Mouse (Mus musculus) G1E (cell line): ENCODE data around the gene Sumf2. TPM values are rescaled to one million over a fixed set of nuclear protein-coding genes. Genes with fewer than 3 reads are reported as not detected.

Experiments used
- ATAC-seq: 2 replicates; pipeline ENCODE4 v1.8.0; 2016; ENCODE audit warnings: mild to moderate bottlenecking; ENCODE audit not compliant: insufficient number of reproducible peaks, poor library complexity, low FRiP score, severe bottlenecking; ENCODE audit errors: extremely low read depth
- DNase-seq: peaks from one replicate; pipeline ENCODE4 v3.0.0; 2012; ENCODE audit warnings: low spot score
- H3K27me3 ChIP-seq: 2 replicates; pipeline ENCODE4 v1.6.1; 2012; ENCODE audit warnings: mild to moderate bottlenecking, low read length, inconsistent platforms; ENCODE audit not compliant: insufficient read depth
- H3K36me3 ChIP-seq: replicated peaks from 2 replicates; pipeline ENCODE3; 2012; ENCODE audit warnings: mild to moderate bottlenecking, inconsistent platforms
- H3K4me1 ChIP-seq: 2 replicates; pipeline ENCODE4 v1.6.1; 2012; ENCODE audit warnings: low read depth, low read length, inconsistent platforms, mixed read lengths; ENCODE audit not compliant: insufficient read depth
- H3K4me3 ChIP-seq: 2 replicates; pipeline ENCODE4 v1.5.1; 2012; ENCODE audit warnings: low read depth, mild to moderate bottlenecking, inconsistent platforms, low read length, moderate library complexity, mixed read lengths
- H3K9me3 ChIP-seq: replicated peaks from 2 replicates; pipeline ENCODE4 v1.6.1; 2012; ENCODE audit warnings: inconsistent platforms
- CTCF ChIP-seq: IDR thresholded peaks from 2 replicates; pipeline ENCODE4 v1.5.1; 2012; ENCODE audit warnings: low read depth, low read length, inconsistent platforms, mixed read lengths
- GATA1 ChIP-seq: IDR thresholded peaks from 2 replicates; pipeline ENCODE4 v1.6.1; 2012; ENCODE audit warnings: borderline replicate concordance, low read length, inconsistent platforms, mixed read lengths
- GATA2 ChIP-seq: IDR thresholded peaks from 2 replicates; pipeline ENCODE4 v1.6.1; 2012; ENCODE audit warnings: low read depth, low read length, inconsistent platforms, borderline replicate concordance
- POLR2AphosphoS5 ChIP-seq: IDR thresholded peaks from 2 replicates; pipeline ENCODE4 v1.6.1; 2012; ENCODE audit warnings: low read depth, low read length, inconsistent platforms; ENCODE audit not compliant: insufficient replicate concordance
- TAL1 ChIP-seq: conservative IDR thresholded peaks from 2 replicates; pipeline ENCODE4 v1.6.1; 2012; ENCODE audit warnings: low read depth, low read length, inconsistent platforms, mixed read lengths
- polyA plus RNA-seq: library from polyadenylated mRNA; stranded (reverse); fragments of >175 nt; gene quantifications from 2 replicates; pipeline ENCODE4 v1.2.3, GENCODE M21; 2012
- total RNA-seq, 2 experiments: library from RNA; stranded (forward) in 1 of 2; stranded (reverse) in 1 of 2; fragments of 200-1000 nt in 1 of 2; fragments of >200 nt in 1 of 2; fragmentation: Nextera tagmentation in 1 of 2; gene quantifications; 2 replicates each; pipeline ENCODE4 v1.2.3; 2014 to 2017

Sumf2 gene
- total and polyA plus RNA-seq, 3 experiments: 9.6 to 25.0 (median 15.7) TPM

GRCm38 (mm10) chr5:129864467-129864866, 17.7 kb downstream of the Sumf2 start:
- no peak for ATAC-seq
- no peaks in the 10 kb centered on the region; the same call in 1 of the 2 replicates for H3K4me1 ChIP-seq

GRCm38 (mm10) chr5:129865841-129866240, 19.1 kb downstream of the Sumf2 start:
- TF ChIP-seq TAL1: no peak
- TF ChIP-seq GATA2: no peak
- TF ChIP-seq CTCF: no peak
- TF ChIP-seq GATA1: no peak
- TF ChIP-seq POLR2AphosphoS5: no peak
- Histone ChIP-seq H3K9me3 (peaks cover 9% of the 10 kb centered on the region), H3K36me3 (peaks cover 23% of the 10 kb centered on the region), H3K4me3 (no peak overlapping the region), H3K4me1 (no peaks in the 10 kb centered on the region), H3K27me3 (peaks cover 4% of the 10 kb centered on the region; the same call in 1 of the 2 replicates)
- ATAC-seq (no peak), DNase-seq (no peak)

More at GRCm38 (mm10) chr5:129864467-129864866, 17.7 kb downstream of the Sumf2 start:
- Histone ChIP-seq H3K9me3 (peaks cover 9% of the 10 kb centered on the region), H3K4me3 (no peak overlapping the region), H3K36me3 (peaks cover 37% of the 10 kb centered on the region), H3K27me3 (peaks cover 4% of the 10 kb centered on the region; the same call in 1 of the 2 replicates)
- DNase-seq: no peak
- TF ChIP-seq GATA2 (no peak), CTCF (peak; percentile 26; the same call in 1 of the 2 replicates)

- no peak for TF ChIP-seq GATA1
- TF ChIP-seq POLR2AphosphoS5: no peak
- no peak for TF ChIP-seq GATA2
- TF ChIP-seq CTCF: no peak
- no peak for TF ChIP-seq TAL1
- Histone ChIP-seq H3K4me1 (peaks cover 5% of the 10 kb centered on the region), H3K9me3 (no peaks in the 10 kb centered on the region), H3K36me3 (no peaks in the 10 kb centered on the region), H3K4me3 (no peak overlapping the region), H3K27me3 (peaks cover 13% of the 10 kb centered on the region)
- DNase-seq (no peak), ATAC-seq (no peak)
These were observed 22.6 kb downstream of the Sumf2 start for GRCm38 (mm10) chr5:129869238-129869995.

- TF ChIP-seq GATA1 (no peak), TAL1 (no peak), POLR2AphosphoS5 (no peak), GATA2 (no peak), CTCF (no peak)
- Histone ChIP-seq H3K27me3 (peaks cover 15% of the 10 kb centered on the region), H3K36me3 (no peaks in the 10 kb centered on the region), H3K9me3 (no peaks in the 10 kb centered on the region), H3K4me1 (peaks cover 5% of the 10 kb centered on the region), H3K4me3 (no peak overlapping the region)
- ATAC-seq (no peak), DNase-seq (no peak)
These were observed 24.5 kb downstream of the Sumf2 start for GRCm38 (mm10) chr5:129871238-129871637.

- H3K36me3 ChIP-seq: peaks cover 3% of the 10 kb centered on the region
- H3K27me3 ChIP-seq: peaks cover 15% of the 10 kb centered on the region
- peaks cover 5% of the 10 kb centered on the region for H3K4me1 ChIP-seq
- TF ChIP-seq POLR2AphosphoS5: no peak
- no peak for TF ChIP-seq CTCF
- no peak for TF ChIP-seq GATA1
- TF ChIP-seq TAL1: no peak
- TF ChIP-seq GATA2: no peak
- ATAC-seq (no peak), DNase-seq (no peak)
- H3K4me3 ChIP-seq: no peak overlapping the region
- no peaks in the 10 kb centered on the region for H3K9me3 ChIP-seq
These were observed 27.2 kb downstream of the Sumf2 start for GRCm38 (mm10) chr5:129873942-129874341.

GRCm38 (mm10) chr5:129875098-129875497, 28.3 kb downstream of the Sumf2 start:
- peaks cover 9% of the 10 kb centered on the region for H3K36me3 ChIP-seq
- H3K9me3 ChIP-seq: no peaks in the 10 kb centered on the region
- ATAC-seq: no peak
- no peak for TF ChIP-seq GATA1
- TF ChIP-seq GATA2: no peak
- TF ChIP-seq CTCF: no peak
- no peak for TF ChIP-seq POLR2AphosphoS5
- TF ChIP-seq TAL1: no peak
- peaks cover 11% of the 10 kb centered on the region for H3K27me3 ChIP-seq
- peaks cover 5% of the 10 kb centered on the region for H3K4me1 ChIP-seq
- DNase-seq: no peak
- no peak overlapping the region for H3K4me3 ChIP-seq
